Mouse (Mus musculus): ENCODE measurements around the gene Zfp189.

Zfp189 gene

GRCm38 (mm10) chr4:49539665-49540064, 18.7 kb downstream of the Zfp189 start:
- DNase-seq (ENCODE audit: low spot score) = no peak

DNA sequence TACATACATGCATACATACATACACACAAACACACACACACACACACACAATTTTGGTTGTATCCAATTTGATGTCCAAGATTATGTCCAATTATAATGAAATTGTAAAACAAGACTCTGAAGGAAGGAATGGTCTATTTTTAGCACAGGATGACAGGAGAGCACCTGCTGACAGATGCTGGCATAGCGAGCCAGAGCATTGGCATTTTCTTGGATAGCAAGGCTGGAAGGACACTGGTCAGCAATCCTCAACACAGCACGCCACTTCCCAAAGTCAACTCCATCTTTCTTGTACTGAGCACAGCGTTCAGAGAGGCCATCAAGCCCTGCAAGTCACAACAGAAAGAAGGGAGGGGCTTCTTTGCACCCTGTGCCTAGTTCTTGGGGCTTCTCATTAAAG, 20.0 kb downstream of the Zfp189 start:
- DNase-seq (ENCODE audit: low spot score) = no peak

DNA sequence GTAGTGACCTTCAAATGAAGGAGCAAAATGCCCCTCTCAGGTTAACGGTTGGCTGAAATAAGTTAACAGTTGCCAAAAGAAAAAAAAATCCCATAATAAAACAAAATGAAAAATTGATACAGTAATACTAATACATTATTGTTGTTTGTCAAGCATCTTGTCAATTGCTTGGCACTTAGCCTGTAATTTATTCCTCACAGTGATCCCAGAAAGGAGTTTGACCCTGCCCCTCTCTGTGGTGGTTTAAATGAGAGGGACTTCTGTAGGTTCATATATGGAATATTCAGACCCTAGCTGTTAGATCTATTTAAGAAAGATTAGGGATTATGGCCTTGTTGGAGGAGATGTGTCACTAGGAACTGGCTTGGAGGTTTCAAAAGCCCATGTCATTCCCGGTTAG, 25.1 kb downstream of the Zfp189 start:
- DNase-seq (ENCODE audit: low spot score) = no peak

GRCm38 (mm10) chr4:49546873-49547543, 26.0 kb downstream of the Zfp189 start:
- no peak for DNase-seq (ENCODE audit: low spot score)

GRCm38 (mm10) chr4:49547544-49548219, 26.7 kb downstream of the Zfp189 start:
- no peak for DNase-seq (ENCODE audit: low spot score)

DNA sequence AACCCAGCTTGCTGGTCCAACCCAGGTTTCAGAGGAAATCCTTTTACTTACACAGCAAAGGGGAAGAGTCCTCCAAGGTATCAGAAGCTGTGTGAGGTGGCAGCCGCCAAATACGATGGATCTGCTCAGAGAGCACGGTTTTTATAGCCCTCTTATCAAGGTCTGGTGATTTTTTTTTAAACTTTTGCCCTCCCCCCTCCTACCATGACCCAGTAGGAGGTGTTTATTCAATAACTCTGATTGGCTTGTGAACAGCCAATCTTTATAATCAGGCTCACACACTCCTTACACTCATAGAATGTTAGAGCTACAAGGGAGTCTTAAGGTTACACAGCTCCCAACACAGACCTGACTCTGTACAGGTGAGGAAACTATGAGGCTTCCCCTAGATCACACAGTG, 28.4 kb downstream of the Zfp189 start, which contains the start of gene Aldob:
Gene Aldob (minus strand): TSS at position 164 of the 400 bp plus-strand sequence.
- no peak for DNase-seq (ENCODE audit: low spot score)

GRCm38 (mm10) chr4:49553380-49553779, 32.4 kb downstream of the Zfp189 start:
- DNase-seq (ENCODE audit: low spot score) = no peak

GRCm38 (mm10) chr4:49557375-49557774, 36.4 kb downstream of the Zfp189 start:
- no peak for DNase-seq (ENCODE audit: low spot score)

DNA sequence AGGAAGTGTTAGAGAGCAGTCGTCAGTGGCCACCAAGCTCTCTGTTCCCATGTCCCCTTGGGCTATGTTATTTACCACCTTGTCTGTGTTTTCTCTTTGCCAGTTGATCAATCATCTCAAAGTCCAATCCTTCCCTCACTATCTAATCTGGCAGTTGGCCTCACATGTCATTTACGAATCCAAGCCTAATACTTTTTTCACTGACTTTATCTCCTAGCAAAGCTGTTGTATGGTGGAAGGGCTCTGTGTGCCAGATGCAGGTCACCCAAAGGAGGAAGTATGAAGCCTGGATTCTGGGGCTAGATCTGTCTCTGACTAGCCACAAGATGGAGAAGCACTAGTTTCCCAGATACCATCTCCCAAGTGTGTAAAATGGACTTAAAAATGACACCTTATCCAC, 37.2 kb downstream of the Zfp189 start:
- DNase-seq (ENCODE audit: low spot score) = no peak

DNA sequence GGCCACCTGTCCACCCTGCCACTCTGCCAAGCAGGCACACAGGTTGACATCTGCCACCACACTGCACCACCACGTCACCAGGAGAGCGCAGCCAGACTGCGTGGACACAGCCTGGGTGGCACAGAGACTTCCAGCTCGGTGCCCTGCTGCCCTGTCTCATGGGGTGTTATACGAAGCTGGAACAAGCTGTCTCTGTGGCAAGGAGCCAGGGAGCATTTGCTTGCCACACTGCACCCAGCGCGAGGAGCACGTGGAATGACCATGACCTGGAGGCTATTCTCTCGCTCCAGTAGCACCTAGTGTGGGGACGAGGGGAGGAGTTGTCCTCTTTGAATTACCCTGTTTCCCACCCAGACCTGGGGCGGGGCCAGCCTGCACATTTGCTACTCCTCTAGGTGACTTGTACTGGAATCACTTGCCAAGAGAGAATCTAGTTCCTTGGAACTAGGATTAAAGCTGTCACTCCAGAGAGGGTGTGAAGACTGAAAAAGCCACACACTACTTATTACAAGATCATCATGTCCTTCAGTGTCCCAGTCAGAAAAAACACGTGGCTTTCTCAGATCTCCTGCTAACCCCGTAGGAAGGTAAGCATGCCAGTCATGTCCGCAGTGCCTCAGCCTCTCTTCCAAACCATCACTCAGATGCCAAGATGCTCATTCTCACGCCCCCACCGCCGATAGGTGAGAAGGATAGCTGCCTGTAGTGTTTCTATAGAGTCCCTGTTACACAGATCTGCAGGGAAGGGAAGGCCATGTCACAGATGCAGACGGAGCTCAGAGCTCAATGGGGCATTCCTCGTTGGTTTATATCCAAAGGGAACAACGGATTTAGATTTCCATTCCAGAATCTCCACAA, 39.2 kb downstream of the Zfp189 start:
- DNase-seq (ENCODE audit: low spot score) = peak; percentile 49

DNA sequence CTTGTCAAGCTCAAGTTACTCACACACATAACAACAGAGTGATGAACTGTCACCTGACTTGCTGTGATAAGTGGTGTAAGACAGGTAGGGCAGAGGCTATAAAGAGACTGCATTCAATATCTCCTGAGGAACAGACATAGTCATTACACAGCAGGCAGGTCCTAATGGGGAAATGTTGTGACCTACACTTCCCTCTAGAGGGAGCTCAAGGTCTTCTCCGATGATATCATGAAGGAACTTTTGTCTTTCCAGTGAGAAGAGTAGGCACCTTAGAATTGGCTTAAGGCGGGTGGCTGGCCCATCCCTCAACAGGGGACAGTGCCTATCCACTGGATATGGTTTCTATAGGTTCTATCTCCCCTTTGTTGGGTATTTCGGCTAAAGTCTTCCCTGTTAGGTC, 46.6 kb downstream of the Zfp189 start:
- DNase-seq (ENCODE audit: low spot score) = peak; percentile 85

GRCm38 (mm10) chr4:49572194-49572593, 51.2 kb downstream of the Zfp189 start:
- no peak for DNase-seq (ENCODE audit: low spot score)

Measured in layer of hippocampus, adult 11-12 months (tissue).